Mouse (Mus musculus) lung, adult 18-20 months (tissue): ENCODE measurements at regions not wholly inside any gene's neighbourhood (a gene's known extent, or its start where the extent isn't known, plus 50 kb on each side); places are given as distances from the start of the nearest gene placed in this dataset.
A peak's percentile ranks its signal among the peaks of the same experiment; 100 is the strongest.

Experiments
- DNase-seq, 2 experiments: peaks; one replicate each; pipeline ENCODE4 v3.0.0; 2022; ENCODE audit warnings: mixed read lengths in 2 of 2

- DNase-seq = peak in 1 of 2 experiments; percentile 0
These were observed 139.7 kb downstream of the Barhl2 start for GRCm38 (mm10) chr5:106318246-106318645.

- no peak for DNase-seq
These were observed 144.1 kb downstream of the Barhl2 start for GRCm38 (mm10) chr5:106313874-106314273.

GRCm38 (mm10) chr5:106301372-106301771 is 156.6 kb downstream of the Barhl2 start:
- DNase-seq = no peak

GRCm38 (mm10) chr5:106296721-106297120 is 161.2 kb downstream of the Barhl2 start:
- no peak for DNase-seq

- no peak for DNase-seq
These were observed 162.0 kb downstream of the Barhl2 start for GRCm38 (mm10) chr5:106295993-106296392.

- DNase-seq = no peak
These were observed 162.4 kb downstream of the Barhl2 start for GRCm38 (mm10) chr5:106295538-106295937.

- no peak for DNase-seq
These were observed 165.4 kb downstream of the Barhl2 start for GRCm38 (mm10) chr5:106292387-106293229.

- no peak for DNase-seq
These were observed 172.8 kb downstream of the Barhl2 start for GRCm38 (mm10) chr5:106285152-106285551.

GRCm38 (mm10) chr5:106284731-106285130 is 173.2 kb downstream of the Barhl2 start:
- DNase-seq = no peak

GRCm38 (mm10) chr5:106282646-106283045 is 175.3 kb downstream of the Barhl2 start:
- DNase-seq = no peak

- no peak for DNase-seq
These were observed 180.2 kb downstream of the Barhl2 start for GRCm38 (mm10) chr5:106277786-106278185.

GRCm38 (mm10) chr5:106277231-106277630 is 180.7 kb downstream of the Barhl2 start:
- DNase-seq = no peak

- DNase-seq = no peak
These were observed 181.8 kb downstream of the Barhl2 start for GRCm38 (mm10) chr5:106276186-106276585.

GRCm38 (mm10) chr5:106274617-106275016 is 183.3 kb downstream of the Barhl2 start:
- no peak for DNase-seq

- no peak for DNase-seq
These were observed 193.4 kb downstream of the Barhl2 start for GRCm38 (mm10) chr5:106264536-106264935.

GRCm38 (mm10) chr5:106257179-106257578 is 200.8 kb downstream of the Barhl2 start:
- no peak for DNase-seq

- no peak for DNase-seq
These were observed 228.8 kb downstream of the Barhl2 start for GRCm38 (mm10) chr5:106229154-106229553.

GRCm38 (mm10) chr5:106224141-106224540 is 233.8 kb downstream of the Barhl2 start:
- DNase-seq = no peak

- no peak for DNase-seq
These were observed 248.4 kb downstream of the Barhl2 start for GRCm38 (mm10) chr5:106209543-106209942.

- no peak for DNase-seq
These were observed 250.3 kb downstream of the Barhl2 start for GRCm38 (mm10) chr5:106207706-106208105.

GRCm38 (mm10) chr5:106205724-106206123 is 252.2 kb downstream of the Barhl2 start:
- no peak for DNase-seq

GRCm38 (mm10) chr5:106200631-106201030 is 257.3 kb downstream of the Barhl2 start:
- no peak for DNase-seq

GRCm38 (mm10) chr5:106199061-106199460 is 258.9 kb downstream of the Barhl2 start:
- DNase-seq = no peak

GRCm38 (mm10) chr5:106191141-106191540 is 266.8 kb downstream of the Barhl2 start:
- DNase-seq = no peak

- no peak for DNase-seq
These were observed 276.2 kb downstream of the Barhl2 start for GRCm38 (mm10) chr5:106181726-106182125.
